Mouse (Mus musculus) liver (tissue): ENCODE data around the gene Cdk14.
"Not testable (repeated sequence)": the region's sequence is repeated elsewhere in the genome, so short reads cannot be mapped to it uniquely, and the experiment has no call there.

Source experiments
- DNase-seq: peaks from one replicate; pipeline ENCODE4 v3.0.0-alpha.2; 2020; ENCODE audit warnings: mixed read lengths

Cdk14 gene

DNA sequence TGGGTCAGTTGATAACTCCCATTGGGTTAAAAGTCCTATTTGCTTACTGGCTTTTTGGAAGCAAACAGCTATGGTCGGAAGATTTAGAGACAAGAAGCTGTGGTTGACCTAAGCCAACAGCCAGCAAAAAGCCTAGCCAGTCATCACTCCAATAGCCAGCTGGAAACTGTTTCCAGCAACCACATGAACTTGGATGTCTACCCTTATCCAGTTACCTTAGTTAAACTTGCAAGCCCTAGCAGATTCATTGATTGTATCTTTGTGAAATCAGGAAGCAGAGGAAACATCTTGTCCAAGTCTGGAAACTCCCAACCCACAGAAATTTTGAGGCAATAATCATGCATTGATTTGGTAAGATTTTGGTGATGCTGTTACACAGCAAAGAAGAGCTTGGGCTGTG lies 458.5 kb downstream of the Cdk14 start:
- DNase-seq: no peak

DNA sequence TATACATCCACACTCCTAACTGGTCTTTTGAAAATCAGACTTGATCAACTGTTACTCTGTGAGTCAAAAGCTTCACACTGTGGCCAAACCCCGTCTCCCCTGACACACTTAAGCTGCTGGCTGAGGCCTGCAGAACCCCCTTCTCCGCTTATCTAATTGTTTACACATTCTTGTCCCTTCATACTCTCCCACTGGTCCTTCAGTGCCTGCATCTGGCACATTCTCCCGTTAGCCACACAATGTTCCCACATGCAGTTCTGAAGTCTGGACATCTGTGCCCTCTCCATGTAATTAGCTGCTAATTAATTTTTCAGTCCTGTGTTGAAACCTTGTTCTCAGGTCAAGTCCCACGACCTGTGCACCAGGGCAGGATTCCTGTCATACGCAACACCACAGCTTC lies 460.7 kb downstream of the Cdk14 start:
- no peak for DNase-seq

GRCm38 (mm10) chr5:4955993-4956392 lies 464.1 kb downstream of the Cdk14 start:
- no peak for DNase-seq

DNA sequence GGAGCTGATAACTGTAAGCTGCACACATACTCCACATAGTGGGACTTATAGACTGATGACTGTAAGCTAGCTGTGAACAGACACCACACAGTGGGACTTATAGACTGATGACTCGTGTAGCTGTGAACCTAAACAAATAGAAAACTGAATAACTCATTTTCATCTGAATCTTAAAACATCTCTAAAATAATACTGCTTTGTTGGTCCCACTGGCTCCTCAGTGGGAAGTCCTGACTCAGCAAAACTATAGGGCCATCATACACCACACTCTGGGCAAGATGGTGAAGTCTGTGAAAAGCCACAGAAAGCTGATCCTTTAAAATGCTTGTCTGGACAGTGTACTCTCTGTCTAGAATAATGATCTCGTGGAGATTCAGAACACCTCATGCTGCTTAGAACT lies 464.7 kb downstream of the Cdk14 start:
- DNase-seq: no peak

DNA sequence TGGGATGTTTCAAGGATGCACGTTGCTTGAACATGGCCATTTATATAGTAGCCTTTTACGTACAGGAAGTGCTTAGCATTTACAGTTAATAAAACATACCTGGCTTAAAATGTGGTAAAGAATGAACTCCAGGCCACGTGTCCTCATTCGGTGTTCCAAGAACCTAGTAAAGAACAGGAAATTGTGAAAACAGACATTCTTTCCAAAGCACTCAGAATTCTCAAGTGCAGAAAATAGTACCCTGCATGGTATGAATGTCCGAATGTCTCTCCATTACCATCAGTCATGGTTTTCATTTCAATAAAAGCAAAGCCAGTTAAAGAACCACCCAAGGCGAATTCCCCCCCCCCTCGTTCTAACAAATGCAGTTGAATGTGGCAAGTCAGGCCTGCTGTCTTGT lies 470.7 kb downstream of the Cdk14 start:
- no peak for DNase-seq

DNA sequence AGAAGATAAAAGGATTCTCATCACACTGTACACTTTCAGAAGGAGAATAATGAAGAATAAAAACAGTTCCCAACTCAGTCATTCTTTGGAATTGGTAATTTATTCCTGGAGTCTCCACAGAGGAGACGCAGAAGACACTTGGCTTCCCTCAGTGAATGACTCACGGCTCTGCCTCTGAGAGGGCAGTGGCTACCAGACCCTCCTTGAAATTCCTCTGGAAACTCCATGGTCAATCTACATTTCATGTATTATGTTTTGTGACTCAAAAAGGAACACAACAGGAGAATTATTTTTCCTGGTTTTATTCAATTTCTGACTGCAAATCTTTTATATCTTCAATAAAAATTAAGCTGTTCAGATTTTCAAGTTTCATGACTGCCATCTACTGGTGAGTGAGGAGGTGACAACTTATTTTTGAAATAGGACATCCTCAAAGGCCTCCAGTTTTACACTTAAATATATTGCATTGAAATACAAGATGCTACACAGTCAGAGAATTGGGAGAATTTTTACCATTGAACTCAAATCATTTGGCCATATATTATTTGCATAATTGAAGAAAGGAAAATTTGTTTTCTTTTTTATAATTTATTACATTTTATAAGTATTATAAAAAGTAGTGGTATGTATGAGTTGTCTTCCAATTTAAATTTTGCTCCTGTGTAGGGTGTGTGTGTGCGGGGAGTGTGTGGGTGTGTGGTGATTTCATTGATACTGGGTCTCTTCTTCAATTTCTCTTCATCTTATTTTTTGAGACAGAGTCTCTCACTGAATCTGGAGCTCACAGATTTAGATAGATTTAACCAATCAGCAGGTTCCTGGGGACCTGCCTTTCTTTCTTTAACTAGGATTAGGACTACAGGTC lies 471.8 kb downstream of the Cdk14 start:
- DNase-seq: no peak

DNA sequence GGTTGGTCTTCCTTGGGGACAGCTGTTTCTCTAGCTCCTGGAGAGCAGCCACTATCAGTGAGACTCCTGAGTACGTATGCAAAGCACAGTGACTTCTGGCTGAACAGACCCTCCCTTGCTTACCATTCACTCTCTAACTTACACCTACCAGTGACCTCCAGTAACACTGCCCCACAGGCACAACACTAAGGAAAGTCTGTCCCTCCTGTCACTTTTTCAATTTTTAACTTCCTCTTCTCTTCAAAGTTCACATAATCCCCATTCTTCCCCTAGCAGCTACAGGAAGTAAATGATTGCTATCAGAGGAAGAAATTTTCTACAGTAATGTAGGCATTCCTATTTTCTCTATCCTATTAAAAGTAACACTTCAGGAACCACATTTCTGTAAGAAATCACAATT lies 485.0 kb downstream of the Cdk14 start:
- no peak for DNase-seq

DNA sequence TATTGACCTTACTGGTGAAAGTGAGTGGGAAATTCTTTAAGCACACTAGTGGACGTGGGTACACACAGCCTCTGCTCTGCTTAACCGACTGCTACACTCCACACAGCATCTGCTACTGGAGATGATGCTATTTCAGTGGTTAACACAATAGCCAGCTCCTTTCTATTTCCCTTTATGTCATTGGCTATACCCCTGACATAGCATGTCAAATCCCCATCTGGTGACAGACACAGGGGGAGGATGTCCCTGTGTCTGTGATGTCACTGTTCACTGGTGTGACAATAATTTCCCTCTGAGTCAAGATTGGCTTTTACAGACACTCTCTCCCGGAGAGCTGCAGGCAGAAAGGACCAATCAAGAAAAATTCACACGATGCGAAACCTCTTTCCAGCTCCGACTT lies 485.6 kb downstream of the Cdk14 start:
- DNase-seq: no peak

DNA sequence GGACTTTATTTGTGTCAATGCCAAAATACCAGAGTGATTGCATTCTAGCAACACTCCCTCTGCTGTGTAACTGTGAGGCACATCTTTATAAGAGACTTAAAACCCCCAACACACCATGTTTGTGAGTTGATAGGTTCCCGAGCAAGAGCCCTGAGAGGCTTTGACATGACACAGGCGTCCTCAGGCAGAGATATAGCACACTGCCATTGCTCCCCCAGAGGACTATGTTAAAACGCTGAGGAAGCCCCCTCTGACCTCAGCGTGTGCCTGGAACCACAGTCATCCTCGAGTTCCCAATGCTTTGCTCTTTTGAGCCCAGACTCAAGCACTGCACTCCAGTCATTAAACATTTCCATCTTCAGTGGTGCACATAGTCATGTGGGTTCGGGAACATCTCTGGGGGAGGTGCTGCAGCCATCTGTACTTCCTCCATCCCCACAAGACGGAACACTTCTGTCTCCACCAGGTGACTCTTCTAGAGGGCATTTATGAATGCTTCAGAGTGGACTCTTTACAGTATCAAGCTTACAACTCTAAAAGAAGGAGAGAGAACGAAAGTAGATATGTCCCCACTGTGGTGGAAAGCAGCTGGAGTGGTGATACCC lies 488.5 kb downstream of the Cdk14 start:
- no peak for DNase-seq

DNA sequence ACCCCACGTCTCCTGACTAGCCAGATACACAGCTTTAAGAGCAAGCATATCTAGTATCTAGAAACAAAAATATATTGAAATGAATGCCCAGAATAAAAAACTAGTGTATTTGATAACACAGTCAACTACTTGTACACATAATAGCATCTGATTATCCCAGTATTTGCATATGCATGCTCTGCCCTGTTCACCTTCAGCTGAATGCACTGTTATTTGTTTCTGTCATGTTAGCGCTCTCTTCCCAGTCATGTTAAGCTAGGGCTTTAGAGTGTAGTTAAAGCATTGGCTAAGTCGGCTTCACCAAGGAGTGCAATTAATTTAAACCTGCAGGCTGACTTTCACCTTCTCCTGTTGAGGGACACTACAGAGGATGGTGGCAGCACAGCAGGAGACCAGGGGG lies 490.5 kb downstream of the Cdk14 start:
- DNase-seq: no peak

GRCm38 (mm10) chr5:4924866-4925265 lies 495.2 kb downstream of the Cdk14 start:
- DNase-seq: no peak

DNA sequence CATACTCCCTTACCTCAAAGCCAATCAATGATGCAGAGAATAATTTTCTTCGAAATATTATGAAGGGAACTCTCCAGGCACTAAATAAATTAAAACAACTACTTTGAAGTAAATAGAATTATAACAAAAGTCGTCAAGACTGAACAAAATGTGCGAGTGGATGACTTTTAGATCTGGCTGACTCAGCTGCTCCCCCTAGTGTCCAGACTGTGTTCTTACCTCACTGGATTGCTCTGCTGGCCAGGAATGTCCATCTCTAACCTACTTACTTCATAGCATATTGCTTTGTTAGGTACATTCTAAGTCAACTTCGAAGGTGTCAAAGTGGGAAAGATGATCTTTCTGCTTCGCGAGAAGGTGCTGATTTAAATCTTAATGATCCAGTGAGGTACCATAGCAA lies 501.7 kb downstream of the Cdk14 start:
- DNase-seq: peak; percentile 56

DNA sequence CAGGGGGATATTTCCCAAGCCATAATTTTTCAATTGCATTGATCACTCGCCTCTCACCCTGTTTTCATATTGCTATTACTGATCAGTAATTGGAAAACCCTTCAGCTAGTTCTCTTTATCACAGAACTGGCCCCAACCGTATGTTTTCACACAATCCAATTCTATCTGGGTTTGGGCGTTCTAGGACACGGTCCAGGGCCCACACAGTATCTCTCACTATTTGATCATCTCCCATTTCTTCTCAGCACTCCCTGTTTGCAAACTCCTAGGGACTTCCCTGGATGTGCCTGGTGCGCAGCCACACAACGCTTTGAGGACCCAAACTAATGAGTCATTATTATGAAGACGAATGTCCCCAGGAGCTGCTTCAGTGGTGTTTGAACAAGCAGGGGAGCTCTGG lies 502.4 kb downstream of the Cdk14 start:
- no peak for DNase-seq

GRCm38 (mm10) chr5:4917274-4917673 lies 502.8 kb downstream of the Cdk14 start:
- DNase-seq: no peak

DNA sequence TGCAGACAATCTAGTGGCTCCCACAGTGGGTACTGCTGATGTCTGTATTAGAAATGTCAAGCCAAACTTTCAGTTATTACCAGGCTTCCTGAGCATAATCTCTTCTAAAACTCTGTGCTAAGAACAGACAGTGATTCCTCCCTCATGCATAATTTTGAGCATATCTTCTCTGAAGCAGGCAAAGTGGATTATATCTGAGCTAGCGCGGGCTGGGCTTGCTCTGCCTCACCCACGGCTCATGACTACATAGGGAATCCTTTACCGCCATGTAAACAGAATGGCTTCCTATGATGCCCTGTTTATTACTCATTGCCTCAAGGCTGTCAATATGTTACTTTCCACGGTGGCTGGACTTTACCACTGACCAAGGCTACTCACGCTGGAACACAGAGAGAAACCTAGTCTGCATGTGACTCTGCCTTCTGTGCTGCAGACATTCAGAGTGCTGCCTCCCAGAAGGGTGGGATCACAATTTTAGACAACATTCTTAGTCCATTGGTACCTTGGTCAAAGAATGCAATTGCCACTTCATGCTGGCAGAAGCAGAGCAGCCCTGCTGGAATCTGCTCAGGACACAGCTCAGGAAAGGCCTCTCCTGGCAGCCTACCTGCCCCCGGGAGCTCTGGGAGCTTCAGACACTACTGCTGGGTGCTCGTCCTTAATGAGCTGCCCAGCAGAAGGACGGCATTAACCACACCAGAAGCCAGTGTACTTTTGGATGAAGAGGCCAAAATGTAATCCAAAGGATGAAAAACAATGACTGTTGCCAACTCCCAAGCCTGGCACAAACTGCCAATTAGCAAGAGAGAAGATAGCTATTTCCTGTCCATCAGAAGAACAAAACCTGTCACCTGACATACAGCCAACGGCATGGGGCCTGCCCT lies 503.5 kb downstream of the Cdk14 start:
- DNase-seq: no peak

DNA sequence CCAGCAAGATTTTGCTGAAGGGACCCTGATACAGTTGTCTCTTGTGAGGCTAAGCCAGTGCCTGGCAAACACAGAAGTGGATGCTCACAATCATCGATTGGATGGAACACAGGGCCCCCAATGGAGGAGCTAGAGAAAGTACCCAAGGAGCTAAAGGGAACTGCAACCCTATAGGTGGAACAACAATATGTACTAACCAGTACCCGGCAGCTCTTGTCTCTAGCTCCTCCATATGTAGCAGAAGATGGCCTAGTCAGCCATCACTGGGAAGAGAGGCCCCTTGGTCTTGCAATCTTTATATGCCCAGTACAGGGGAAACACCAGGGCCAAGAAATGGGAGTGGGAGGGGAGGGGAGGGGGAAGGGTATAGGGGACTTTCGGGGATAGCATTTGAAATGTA lies 515.2 kb downstream of the Cdk14 start:
- not testable (repeated sequence) for DNase-seq

GRCm38 (mm10) chr5:4898241-4898640 lies 521.9 kb downstream of the Cdk14 start:
- DNase-seq: no peak

DNA sequence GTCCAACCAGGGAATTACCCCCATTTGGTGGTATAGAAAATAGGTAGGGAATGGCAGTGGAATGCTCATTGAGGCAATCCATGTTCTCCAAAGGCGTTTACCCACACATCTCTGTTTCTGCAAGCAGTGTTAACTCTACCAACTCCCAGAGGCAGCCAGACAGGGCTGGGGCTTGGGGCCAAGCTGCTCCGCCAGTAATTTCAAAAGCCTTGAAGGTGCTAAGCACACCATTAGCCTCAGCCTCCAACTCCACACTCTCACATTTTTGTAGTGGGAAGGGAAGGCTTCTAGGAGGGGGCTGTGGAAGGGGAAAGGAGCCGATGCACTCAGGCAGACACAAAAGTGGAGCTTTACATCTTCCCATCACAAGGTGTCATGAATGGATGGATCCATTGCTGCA lies 525.1 kb downstream of the Cdk14 start:
- DNase-seq: no peak

GRCm38 (mm10) chr5:4893852-4894207 lies 526.3 kb downstream of the Cdk14 start:
- no peak for DNase-seq

DNA sequence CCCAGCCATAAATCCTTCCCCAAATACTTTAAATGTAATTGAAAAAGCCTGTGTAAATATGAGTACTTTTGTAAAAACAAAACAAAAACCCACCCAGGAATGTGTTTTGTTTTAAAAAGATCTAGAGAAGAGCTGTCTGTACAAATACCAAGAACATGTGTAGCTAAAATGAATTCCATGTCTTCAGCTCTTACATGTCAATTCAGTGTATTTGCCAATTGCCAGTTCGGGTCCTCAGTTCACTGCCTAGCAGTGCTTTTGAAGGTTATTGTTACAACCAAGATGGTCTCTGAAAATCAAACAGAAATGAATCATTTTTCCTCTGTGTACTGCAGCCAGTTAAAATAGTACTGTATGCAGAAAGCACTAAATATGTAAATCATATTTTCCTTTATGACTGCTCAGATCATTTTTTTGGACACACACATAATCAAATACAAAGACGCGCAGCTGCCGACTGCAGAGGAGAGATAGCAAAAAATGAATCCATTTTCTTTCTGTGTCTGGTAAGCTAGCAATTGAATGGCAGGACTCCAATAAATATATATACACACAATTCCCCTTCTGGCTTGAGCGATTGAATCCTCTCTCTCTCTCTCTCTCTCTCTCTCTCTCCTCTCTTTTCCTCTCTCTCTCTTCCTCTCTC lies 526.8 kb downstream of the Cdk14 start:
- DNase-seq: no peak

GRCm38 (mm10) chr5:4892734-4893133 lies 527.4 kb downstream of the Cdk14 start:
- DNase-seq: no peak

DNA sequence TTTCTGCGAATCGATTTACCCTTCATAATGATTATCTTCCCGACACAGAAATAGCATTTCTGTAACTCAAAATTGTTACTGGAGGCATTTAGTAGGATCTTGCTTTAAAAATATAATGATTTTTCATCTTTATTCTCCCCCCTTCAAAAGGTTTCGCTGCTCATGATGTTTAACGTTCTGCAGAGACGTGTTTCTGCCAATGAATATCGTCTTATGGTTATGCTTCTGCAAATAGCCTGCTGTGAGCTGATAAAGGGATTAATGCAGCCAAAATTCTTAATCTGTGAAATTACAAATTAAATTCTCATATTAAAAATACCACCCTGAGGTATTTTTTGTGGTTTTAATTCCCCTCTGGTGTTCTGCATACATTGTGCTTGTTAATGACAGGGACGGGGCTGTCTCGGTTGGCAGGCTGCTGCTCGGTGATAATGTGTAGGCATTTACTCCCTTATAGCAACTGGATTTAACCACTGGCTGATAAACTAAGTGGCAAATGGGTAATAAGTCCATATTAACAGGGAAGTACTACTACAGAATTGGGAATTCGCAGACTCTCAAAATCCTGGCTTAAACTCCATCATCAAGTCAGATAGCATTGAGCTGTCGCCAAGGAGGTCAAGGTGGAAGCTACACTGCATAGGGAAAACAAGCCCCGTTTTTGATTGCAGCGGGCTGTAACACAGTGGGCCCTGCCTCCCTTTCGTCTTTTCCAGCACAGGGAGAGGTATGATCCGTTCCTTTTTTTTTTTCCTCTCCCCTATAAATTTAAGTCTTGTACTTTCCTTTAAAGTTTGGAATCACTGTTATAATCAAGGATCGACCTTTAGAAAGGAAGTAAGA lies 528.0 kb downstream of the Cdk14 start:
- DNase-seq: no peak
